Mouse (Mus musculus) heart, embryonic 13.5 days (tissue): ENCODE measurements around the gene Slc16a1. TPM values are rescaled to one million over a fixed set of nuclear protein-coding genes. Genes with fewer than 3 reads are reported as not detected.

Source experiments
- polyA plus RNA-seq: library from polyadenylated mRNA; unstranded; fragments of >200 nt; fragmentation: Nextera tagmentation; extraction: Ambion mirVana; gene quantifications from 2 replicates; pipeline ENCODE4 v1.2.1, GENCODE M21; 2015

The Slc16a1 gene
- polyA plus RNA-seq, 1 experiment from 2014 or later, result 65.4 TPM

Other genes with a start within 250 kb of the Slc16a1 start
- 10.5 and 11.4 TPM in 2 replicates for gene Lrig2, start 126.8 kb upstream of the Slc16a1 start, polyA plus RNA-seq
- gene Ppm1j, start 142.4 kb downstream of the Slc16a1 start, polyA plus RNA-seq, result 36.6 and 38.7 TPM in 2 replicates
- gene Fam19a3, start 143.2 kb downstream of the Slc16a1 start, polyA plus RNA-seq, result 0.96 and 1.0 TPM in 2 replicates
- 192 and 225 TPM in 2 replicates for gene Rhoc, start 149.7 kb downstream of the Slc16a1 start, polyA plus RNA-seq
- 37.1 and 47.6 TPM in 2 replicates for gene Mov10, start 179.9 kb downstream of the Slc16a1 start, polyA plus RNA-seq
- 23.2 and 27.8 TPM in 2 replicates for gene St7l, start 225.3 kb downstream of the Slc16a1 start, polyA plus RNA-seq
- 158 and 174 TPM in 2 replicates for gene Capza1, start 225.8 kb downstream of the Slc16a1 start, polyA plus RNA-seq